Mouse (Mus musculus) embryo, embryonic 10.5 days (tissue): ENCODE measurements around the gene Kctd17.
A peak's percentile ranks its signal among the peaks of the same experiment; 100 is the strongest.

Source experiments
- DNase-seq: peaks from one replicate; pipeline ENCODE4 v3.0.0-alpha.2; 2015; ENCODE audit warnings: low spot score

Gene Kctd17

GRCm38 (mm10) chr15:78447746-78448535, 19.6 kb downstream of the Kctd17 start:
- DNase-seq, result peak; percentile 96

- no peak for DNase-seq
Measured at GRCm38 (mm10) chr15:78449131-78449530, 20.8 kb downstream of the Kctd17 start.

- peak; percentile 60 for DNase-seq
Measured at GRCm38 (mm10) chr15:78449694-78450418, 21.5 kb downstream of the Kctd17 start.

- no peak for DNase-seq
Measured at GRCm38 (mm10) chr15:78450419-78450768, 22.0 kb downstream of the Kctd17 start.

GRCm38 (mm10) chr15:78451201-78451600, 22.8 kb downstream of the Kctd17 start:
- no peak for DNase-seq

GRCm38 (mm10) chr15:78452929-78453328, 24.6 kb downstream of the Kctd17 start:
- no peak for DNase-seq

GRCm38 (mm10) chr15:78455168-78455567, 26.8 kb downstream of the Kctd17 start:
- no peak for DNase-seq

- no peak for DNase-seq
Measured at GRCm38 (mm10) chr15:78456051-78456450, 27.7 kb downstream of the Kctd17 start.

GRCm38 (mm10) chr15:78457193-78457592, 28.8 kb downstream of the Kctd17 start:
- no peak for DNase-seq

- no peak for DNase-seq
Measured at GRCm38 (mm10) chr15:78462981-78463380, 34.6 kb downstream of the Kctd17 start.

GRCm38 (mm10) chr15:78466809-78467208, 38.4 kb downstream of the Kctd17 start:
- DNase-seq, result peak; percentile 39

- DNase-seq, result no peak
Measured at GRCm38 (mm10) chr15:78467570-78467969, 39.2 kb downstream of the Kctd17 start.

GRCm38 (mm10) chr15:78468379-78468937, 40.1 kb downstream of the Kctd17 start, which contains the start of gene Tmprss6:
TSS of gene Tmprss6 (minus strand) at chr15:78468634.
- no peak for DNase-seq

GRCm38 (mm10) chr15:78470495-78471276, 42.3 kb downstream of the Kctd17 start:
- DNase-seq, result no peak

GRCm38 (mm10) chr15:78471902-78472301, 43.5 kb downstream of the Kctd17 start:
- peak; percentile 31 for DNase-seq

- no peak for DNase-seq
Measured at GRCm38 (mm10) chr15:78473442-78473841, 45.1 kb downstream of the Kctd17 start.

GRCm38 (mm10) chr15:78475604-78476031, 47.3 kb downstream of the Kctd17 start:
- DNase-seq, result no peak

GRCm38 (mm10) chr15:78476878-78477277, 48.5 kb downstream of the Kctd17 start:
- DNase-seq, result no peak

- DNase-seq, result no peak
Measured at GRCm38 (mm10) chr15:78478073-78478472, 49.7 kb downstream of the Kctd17 start.

- no peak for DNase-seq
Measured at GRCm38 (mm10) chr15:78479470-78479869, 51.1 kb downstream of the Kctd17 start.

- no peak for DNase-seq
Measured at GRCm38 (mm10) chr15:78480111-78480510, 51.7 kb downstream of the Kctd17 start.

- DNase-seq, result no peak
Measured at GRCm38 (mm10) chr15:78480991-78481390, 52.6 kb downstream of the Kctd17 start.
